Mouse (Mus musculus) stomach, postnatal 0 days (tissue): Measurements from ENCODE around the gene Cdk14.

Source experiments
- CTCF ChIP-seq: IDR thresholded peaks from 2 replicates; pipeline ENCODE4 v1.5.1; 2016; ENCODE audit warnings: antibody characterized with exemption, low read depth, mild to moderate bottlenecking, moderate library complexity
- EP300 ChIP-seq: optimal IDR thresholded peaks from 2 replicates; pipeline ENCODE3; 2016; ENCODE audit warnings: antibody characterized with exemption

DNA sequence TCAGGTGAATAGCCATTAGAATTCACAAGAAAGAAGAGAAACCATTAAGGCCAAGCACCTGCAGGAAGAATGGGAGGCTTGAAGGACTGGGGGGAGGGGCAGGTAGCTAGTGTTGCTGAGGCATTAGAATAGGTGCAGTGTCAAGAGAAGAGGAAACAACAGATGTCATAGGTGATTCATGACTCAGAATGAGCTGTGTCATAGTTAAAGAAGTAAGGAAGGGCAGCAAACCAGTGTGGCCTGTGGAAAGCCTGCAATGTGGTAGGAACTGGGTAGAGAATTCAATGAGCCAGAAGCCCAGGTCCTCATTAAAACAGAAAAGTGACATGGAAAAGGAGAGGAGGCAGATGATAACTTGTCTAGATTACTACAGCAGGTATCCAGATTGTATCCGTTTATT, 45.1 kb upstream of the Cdk14 start:
- TF ChIP-seq CTCF: no peak
- no peak for TF ChIP-seq EP300
